Mouse (Mus musculus): ENCODE results near the gene Vgll4. TPM values are rescaled to one million over a fixed set of nuclear protein-coding genes. Genes with fewer than 3 reads are reported as not detected.
A peak's percentile ranks its signal among the peaks of the same experiment; 100 is the strongest.

Gene Vgll4
- polyA plus RNA-seq, 2 experiments = 4.6 to 5.5 TPM

DNA sequence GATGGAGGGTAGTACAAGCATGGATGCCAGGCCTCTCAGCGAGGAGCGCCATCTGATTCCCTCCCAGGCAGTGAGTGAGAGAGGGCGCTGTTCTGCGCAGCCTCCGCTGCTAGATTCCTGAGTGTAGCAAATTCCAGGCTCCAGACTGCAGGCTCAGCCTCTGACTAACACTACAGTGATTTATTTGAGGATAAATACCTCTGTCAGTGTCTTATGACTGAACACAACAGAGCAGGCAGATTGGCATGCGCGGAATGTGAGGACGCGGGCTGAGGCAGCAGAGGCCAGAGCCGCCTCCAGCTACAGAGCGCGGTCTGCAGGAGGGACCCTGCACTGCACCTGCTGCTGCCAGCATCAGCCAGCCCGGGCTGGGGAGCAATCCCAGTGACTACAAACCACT is 80.9 kb downstream of the Vgll4 start:
- no peak for DNase-seq (ENCODE audit: low read depth in 3 of 3, low spot score in 3 of 3)
- Histone ChIP-seq H3K4me1 (replicated peaks; ENCODE audit: control insufficient read depth in 2 of 2, insufficient read depth in 2 of 2, low read length in 1 of 2) (peaks cover 5 to 21% of the 10 kb centered on the region in 2 experiments), H3K9ac (replicated peaks) (no peak overlapping the region), H3K4me2 (ENCODE audit: low read depth) (no peak overlapping the region), H3K36me3 (replicated peaks; ENCODE audit: control insufficient read depth, insufficient read depth, low read depth) (no peaks in the 10 kb centered on the region), H3K27me3 (ENCODE audit: control insufficient read depth, insufficient read depth, low read length) (no peaks in the 10 kb centered on the region), H3K9me3 (ENCODE audit: control insufficient read depth, low read length) (no peaks in the 10 kb centered on the region), H3K4me3 (ENCODE audit: insufficient read depth in 1 of 2, low read depth in 2 of 2, low read length in 2 of 2) (no peak overlapping the region), H3K27ac (no peak overlapping the region)
- 83% methylated on average over 13 of the region's 13 CpGs for WGBS (ENCODE audit: insufficient replicate concordance)
- TF ChIP-seq CTCF (IDR thresholded peaks at IDR 0.05; ENCODE audit: low read depth) = peak; percentile 45; the same call in 1 of the 2 replicates
- no peak for TF ChIP-seq EP300 (IDR thresholded peaks at IDR 0.05; ENCODE audit: low read depth)
- no peak for ATAC-seq (ENCODE audit: insufficient read depth)

DNA sequence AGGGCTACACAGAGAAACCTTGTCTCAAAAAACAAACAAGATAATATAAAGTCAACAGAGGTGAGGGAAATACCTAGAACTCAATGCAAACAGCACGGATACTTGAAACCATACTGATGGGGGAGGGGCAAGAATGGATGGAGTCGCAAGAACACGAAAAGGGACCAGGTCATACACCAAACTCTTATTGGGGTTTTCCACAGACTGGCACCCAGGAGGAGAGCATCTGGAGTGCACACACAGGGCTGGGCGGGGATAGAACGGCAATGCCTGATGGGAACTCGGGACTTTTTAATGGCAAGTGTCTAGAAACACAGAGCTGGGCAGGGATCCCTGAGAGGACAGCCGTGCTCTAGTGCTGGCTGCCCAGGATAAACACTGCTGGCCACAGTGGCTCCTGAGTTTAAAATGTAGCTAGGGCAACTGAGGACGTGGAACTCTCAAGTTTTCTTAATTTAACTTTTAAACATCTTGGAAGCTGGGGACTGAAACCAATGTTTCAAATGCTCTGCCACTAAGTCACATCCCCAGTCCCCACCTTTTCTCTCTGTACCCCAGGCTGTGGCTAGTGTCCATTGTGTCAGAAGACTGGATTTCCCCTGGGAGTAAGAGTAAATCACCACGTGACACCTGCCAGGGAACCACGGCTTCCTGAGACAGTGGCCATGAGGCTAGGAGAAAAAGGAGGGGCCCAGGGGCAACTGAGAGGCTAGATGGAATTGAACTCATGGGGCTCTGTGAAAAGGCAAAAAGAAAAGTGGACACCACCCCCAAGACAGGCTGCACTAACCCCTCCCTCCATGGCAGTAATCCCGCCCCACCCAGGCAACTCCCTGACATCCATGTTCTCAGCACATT is 83.1 kb downstream of the Vgll4 start:
- no peaks in the 10 kb centered on the region for H3K27me3 ChIP-seq (ENCODE audit: control insufficient read depth, insufficient read depth, low read length)
- no peak for TF ChIP-seq EP300 (IDR thresholded peaks at IDR 0.05; ENCODE audit: low read depth)
- TF ChIP-seq CTCF (IDR thresholded peaks at IDR 0.05; ENCODE audit: low read depth) = no peak
- H3K4me2 ChIP-seq (ENCODE audit: low read depth) = no peak overlapping the region
- no peak overlapping the region for H3K4me3 ChIP-seq (ENCODE audit: insufficient read depth in 1 of 2, low read depth in 2 of 2, low read length in 2 of 2)
- H3K9ac ChIP-seq (replicated peaks) = no peak overlapping the region
- H3K9me3 ChIP-seq (ENCODE audit: control insufficient read depth, low read length) = no peaks in the 10 kb centered on the region
- DNase-seq (ENCODE audit: low read depth in 3 of 3, low spot score in 3 of 3) (no peak), ATAC-seq (ENCODE audit: insufficient read depth) (no peak)
- 61% methylated on average over 11 of the region's 11 CpGs for WGBS (ENCODE audit: insufficient replicate concordance)
- H3K4me1 ChIP-seq (replicated peaks; ENCODE audit: control insufficient read depth in 2 of 2, insufficient read depth in 2 of 2, low read length in 1 of 2) = peaks cover 14 to 30% of the 10 kb centered on the region in 2 experiments
- H3K27ac ChIP-seq = no peak overlapping the region
- H3K36me3 ChIP-seq (replicated peaks; ENCODE audit: control insufficient read depth, insufficient read depth, low read depth) = no peaks in the 10 kb centered on the region

DNA sequence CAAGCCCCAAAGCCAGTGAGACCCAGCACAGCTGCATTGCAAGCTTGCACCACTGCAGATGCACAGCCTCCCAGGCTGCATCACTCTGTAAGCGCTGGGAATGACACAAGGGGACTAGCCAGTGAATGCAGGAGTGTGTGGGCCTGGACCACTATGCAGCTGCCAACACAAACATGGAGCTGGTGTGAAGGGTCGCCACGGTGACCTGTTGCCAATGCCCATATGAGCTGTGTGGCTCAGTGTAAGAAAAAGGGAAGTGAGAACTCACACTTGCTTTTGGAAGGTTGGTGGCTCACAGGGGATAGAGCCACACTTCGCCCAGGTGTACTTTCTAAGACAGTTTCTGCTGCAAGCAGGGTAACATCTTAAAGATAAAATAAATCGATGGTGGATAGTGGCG is 83.8 kb downstream of the Vgll4 start:
- H3K4me1 ChIP-seq (replicated peaks; ENCODE audit: control insufficient read depth in 2 of 2, insufficient read depth in 2 of 2, low read length in 1 of 2) = peaks cover 14 to 31% of the 10 kb centered on the region in 2 experiments
- TF ChIP-seq EP300 (IDR thresholded peaks at IDR 0.05; ENCODE audit: low read depth) (no peak), CTCF (IDR thresholded peaks at IDR 0.05; ENCODE audit: low read depth) (no peak)
- no peak for ATAC-seq (ENCODE audit: insufficient read depth)
- no peak for DNase-seq (ENCODE audit: low read depth in 3 of 3, low spot score in 3 of 3)
- no peak overlapping the region for H3K9ac ChIP-seq (replicated peaks)
- no peak overlapping the region for H3K27ac ChIP-seq
- 70% methylated on average over 6 of the region's 6 CpGs for WGBS (ENCODE audit: insufficient replicate concordance)
- no peaks in the 10 kb centered on the region for H3K27me3 ChIP-seq (ENCODE audit: control insufficient read depth, insufficient read depth, low read length)
- H3K9me3 ChIP-seq (ENCODE audit: control insufficient read depth, low read length) = no peaks in the 10 kb centered on the region
- H3K4me3 ChIP-seq (ENCODE audit: insufficient read depth in 1 of 2, low read depth in 2 of 2, low read length in 2 of 2) = no peak overlapping the region
- no peak overlapping the region for H3K4me2 ChIP-seq (ENCODE audit: low read depth)
- no peaks in the 10 kb centered on the region for H3K36me3 ChIP-seq (replicated peaks; ENCODE audit: control insufficient read depth, insufficient read depth, low read depth)

DNA sequence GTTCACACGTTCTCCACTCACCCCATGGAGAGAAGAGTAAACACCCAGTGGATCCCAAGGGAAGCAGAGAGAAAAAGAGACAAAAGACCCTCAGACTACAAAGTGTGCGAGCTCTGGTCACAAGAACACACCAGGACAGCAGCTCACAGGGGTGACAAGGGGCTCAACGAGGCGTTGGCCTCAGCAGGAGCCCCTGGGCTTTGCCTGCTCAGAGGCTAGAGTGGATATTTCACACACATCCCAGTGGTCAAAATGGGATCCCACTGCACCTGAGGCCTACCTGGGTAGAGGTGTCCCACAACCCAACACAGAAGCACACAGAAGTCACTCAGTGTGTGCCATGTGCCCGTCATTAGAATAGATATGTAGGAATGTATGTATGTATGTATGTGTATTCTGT is 84.7 kb downstream of the Vgll4 start:
- Histone ChIP-seq H3K4me2 (ENCODE audit: low read depth) (no peak overlapping the region), H3K4me3 (ENCODE audit: insufficient read depth in 1 of 2, low read depth in 2 of 2, low read length in 2 of 2) (no peak overlapping the region), H3K9ac (replicated peaks) (no peak overlapping the region), H3K4me1 (replicated peaks; ENCODE audit: control insufficient read depth in 2 of 2, insufficient read depth in 2 of 2, low read length in 1 of 2) (peaks cover 21 to 40% of the 10 kb centered on the region in 2 experiments), H3K27me3 (ENCODE audit: control insufficient read depth, insufficient read depth, low read length) (no peaks in the 10 kb centered on the region), H3K27ac (no peak overlapping the region), H3K9me3 (ENCODE audit: control insufficient read depth, low read length) (no peaks in the 10 kb centered on the region), H3K36me3 (replicated peaks; ENCODE audit: control insufficient read depth, insufficient read depth, low read depth) (no peaks in the 10 kb centered on the region)
- no peak for DNase-seq (ENCODE audit: low read depth in 3 of 3, low spot score in 3 of 3)
- TF ChIP-seq EP300 (IDR thresholded peaks at IDR 0.05; ENCODE audit: low read depth) = no peak
- TF ChIP-seq CTCF (IDR thresholded peaks at IDR 0.05; ENCODE audit: low read depth) = no peak
- no peak for ATAC-seq (ENCODE audit: insufficient read depth)
- WGBS (ENCODE audit: insufficient replicate concordance) = 79% methylated on average over 5 of the region's 5 CpGs

DNA sequence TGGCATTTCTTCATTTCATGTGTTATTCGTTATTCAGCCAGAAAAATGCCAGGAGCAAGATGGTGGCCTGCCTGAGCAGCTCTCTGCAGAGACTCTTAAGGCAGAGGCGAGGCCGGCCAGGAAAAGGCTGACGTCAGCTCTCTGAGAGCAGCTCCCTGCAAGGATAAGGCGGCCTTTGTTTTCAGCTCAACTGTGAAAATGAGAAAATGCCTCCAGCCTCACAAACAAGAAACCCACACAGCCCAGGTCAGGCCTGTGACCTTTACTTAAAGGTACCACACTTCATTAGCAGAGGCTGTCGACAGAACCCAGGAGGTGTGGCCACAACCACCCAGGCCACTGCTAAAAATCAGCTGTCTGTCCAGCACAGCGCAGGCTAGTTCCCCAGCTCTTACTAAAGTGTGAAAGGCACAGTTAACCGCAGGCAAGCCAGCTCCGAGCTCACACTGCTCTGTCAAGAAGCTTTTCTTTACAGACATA is 86.5 kb downstream of the Vgll4 start:
- Histone ChIP-seq H3K27me3 (ENCODE audit: control insufficient read depth, insufficient read depth, low read length) (no peaks in the 10 kb centered on the region), H3K27ac (peak overlapping the region; percentile 13; the same call in 1 of the 2 replicates), H3K4me1 (replicated peaks; ENCODE audit: control insufficient read depth in 2 of 2, insufficient read depth in 2 of 2, low read length in 1 of 2) (peaks cover 21 to 56% of the 10 kb centered on the region in 2 experiments), H3K36me3 (replicated peaks; ENCODE audit: control insufficient read depth, insufficient read depth, low read depth) (no peaks in the 10 kb centered on the region), H3K4me2 (ENCODE audit: low read depth) (peak overlapping the region; percentile 16; the same call in 1 of the 2 replicates), H3K4me3 (ENCODE audit: insufficient read depth in 1 of 2, low read depth in 2 of 2, low read length in 2 of 2) (no peak overlapping the region), H3K9me3 (ENCODE audit: control insufficient read depth, low read length) (no peaks in the 10 kb centered on the region), H3K9ac (replicated peaks) (no peak overlapping the region; the same call in 1 of the 2 replicates)
- DNase-seq (ENCODE audit: low read depth in 3 of 3, low spot score in 3 of 3) (no peak), ATAC-seq (ENCODE audit: insufficient read depth) (peak; percentile 57; the same call in 1 of the 2 replicates)
- WGBS (ENCODE audit: insufficient replicate concordance) = 18% methylated on average over 9 of the region's 9 CpGs
- TF ChIP-seq CTCF (IDR thresholded peaks at IDR 0.05; ENCODE audit: low read depth) = no peak
- no peak for TF ChIP-seq EP300 (IDR thresholded peaks at IDR 0.05; ENCODE audit: low read depth)

Measured in liver, embryonic 14.5 days (tissue).